Mouse (Mus musculus): ENCODE results near the gene Spryd7. TPM values are rescaled to one million over a fixed set of nuclear protein-coding genes. Genes with fewer than 3 reads are reported as not detected.
"Not testable (repeated sequence)": the region's sequence is repeated elsewhere in the genome, so short reads cannot be mapped to it uniquely, and the experiment has no call there.

Spryd7 gene
- total RNA-seq (2015) (12.0 and 13.4 TPM in 2 replicates), total RNA-seq (2017) (11.7 and 11.9 TPM in 2 replicates)

- ATAC-seq (replicated peaks; ENCODE audit: poor library complexity) = peak; percentile 91
Measured at GRCm38 (mm10) chr14:61556289-61557147, at the start of gene Spryd7. TSS of gene Spryd7 (minus strand) at chr14:61556886.

DNA sequence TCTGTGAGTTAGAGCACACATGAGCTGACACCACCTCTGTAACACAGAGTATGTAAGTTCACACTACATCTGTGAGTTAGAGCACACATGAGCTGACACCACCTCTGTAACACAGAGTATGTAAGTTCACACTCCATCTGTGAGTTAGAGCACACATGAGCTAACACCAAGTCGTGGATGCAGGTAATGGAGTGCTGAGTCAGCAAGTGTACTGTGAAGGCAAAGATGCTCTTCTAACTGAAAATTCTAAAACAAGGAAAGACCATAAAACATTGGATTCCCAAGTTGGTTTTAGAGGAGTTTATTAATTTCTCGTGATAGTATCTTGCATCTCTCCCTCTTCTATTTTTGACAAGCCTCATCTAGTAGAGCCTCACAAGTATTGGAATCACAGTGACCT lies 49.4 kb upstream of the Spryd7 start:
- not testable (repeated sequence) for ATAC-seq (replicated peaks; ENCODE audit: poor library complexity)

GRCm38 (mm10) chr14:61604081-61604480 lies 47.4 kb upstream of the Spryd7 start:
- ATAC-seq (replicated peaks; ENCODE audit: poor library complexity) = no peak

DNA sequence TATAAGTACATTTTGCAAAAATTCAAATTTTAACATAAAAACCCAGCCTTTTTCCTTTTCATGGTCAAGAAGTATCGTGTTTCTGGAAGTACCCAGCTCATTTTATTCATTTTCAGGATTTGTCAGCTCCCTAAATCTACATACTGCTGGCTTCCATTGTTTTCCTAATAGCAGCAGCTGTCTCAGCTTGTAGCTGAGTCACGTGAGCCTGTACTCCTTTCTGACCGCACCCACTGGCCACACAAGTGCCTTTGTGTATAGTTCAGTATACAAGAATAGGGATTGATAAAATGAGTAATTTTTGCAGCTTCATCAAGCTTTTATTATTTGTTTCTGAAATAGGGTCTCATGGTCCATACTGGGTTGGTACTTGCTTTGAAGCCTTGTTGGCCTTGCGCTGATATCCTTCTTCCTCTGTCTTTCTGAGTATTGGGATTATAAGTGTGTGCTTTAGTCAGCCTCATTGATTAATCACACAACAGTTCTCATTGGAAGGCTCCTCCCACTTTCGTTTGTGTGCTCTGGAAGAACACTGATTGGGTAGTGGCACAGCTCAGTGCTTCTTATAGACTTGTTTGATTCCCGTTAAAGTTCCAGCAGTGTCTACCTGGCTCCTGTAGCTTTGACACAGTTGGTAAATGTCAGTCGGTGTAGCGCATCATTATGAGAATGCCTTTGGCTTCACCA lies 46.5 kb upstream of the Spryd7 start:
- ATAC-seq (replicated peaks; ENCODE audit: poor library complexity) = no peak

DNA sequence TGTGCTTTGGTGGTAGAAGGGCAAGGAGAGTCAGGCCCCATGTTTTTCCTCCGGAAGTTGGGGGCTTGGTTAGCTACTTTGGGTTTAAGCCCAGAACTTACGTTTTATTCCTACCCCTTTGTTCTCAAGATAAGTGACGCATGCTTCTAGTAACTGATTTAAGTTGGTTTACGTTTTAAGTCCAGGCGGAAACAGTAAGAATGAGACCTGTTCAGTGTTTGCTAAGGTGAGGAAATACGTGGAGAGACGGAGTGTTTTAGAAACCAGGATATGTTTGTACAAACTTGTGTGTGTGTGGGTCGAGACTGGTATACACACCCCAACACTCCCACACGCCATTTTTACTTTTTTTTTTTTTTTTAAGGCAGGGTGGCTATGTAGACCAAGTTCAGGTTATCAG lies 44.7 kb upstream of the Spryd7 start:
- ATAC-seq (replicated peaks; ENCODE audit: poor library complexity) = no peak

DNA sequence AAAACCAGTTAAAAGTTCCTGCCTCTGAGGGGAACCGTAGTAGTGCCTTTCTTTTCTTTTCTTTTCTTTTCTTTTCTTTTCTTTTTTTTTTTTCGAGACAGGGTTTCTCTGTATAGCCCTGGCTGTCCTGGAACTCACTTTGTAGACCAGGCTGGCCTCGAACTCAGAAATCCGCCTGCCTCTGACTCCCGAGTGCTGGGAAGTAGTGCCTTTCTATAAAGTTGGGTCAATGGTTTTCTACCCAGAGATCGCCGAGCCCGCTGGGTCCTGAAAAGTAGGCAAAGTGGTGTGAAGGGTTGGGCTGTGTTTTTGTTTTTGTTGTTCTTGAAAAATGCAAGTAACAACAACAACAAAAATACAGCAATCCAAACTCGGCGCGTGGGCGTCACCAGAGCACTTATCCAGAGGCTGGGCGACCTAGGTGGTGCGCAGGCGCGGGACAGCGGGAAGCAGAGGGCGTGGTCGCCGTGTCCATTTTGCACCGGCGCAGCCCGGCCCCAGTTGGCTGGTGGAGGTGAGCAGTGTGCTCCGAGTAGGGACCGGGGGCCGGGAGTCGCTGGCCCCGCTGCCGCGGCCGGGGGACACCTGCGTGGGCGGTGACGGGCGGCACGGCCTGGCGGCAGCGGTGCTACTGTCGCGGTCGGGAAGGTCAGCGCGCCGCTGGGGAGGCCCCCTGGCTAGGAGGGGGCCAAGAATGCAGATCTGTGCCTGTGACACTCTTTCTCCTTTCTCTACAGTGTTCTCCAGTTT lies 42.5 kb upstream of the Spryd7 start:
- peak; percentile 97 for ATAC-seq (replicated peaks; ENCODE audit: poor library complexity)

- ATAC-seq (replicated peaks; ENCODE audit: poor library complexity) = peak; percentile 61
Measured at GRCm38 (mm10) chr14:61597968-61598367, 41.3 kb upstream of the Spryd7 start, which contains the start of gene Trim13. TSS of gene Trim13 (plus strand) at chr14:61598247.

- no peak for ATAC-seq (replicated peaks; ENCODE audit: poor library complexity)
Measured at GRCm38 (mm10) chr14:61596719-61597426, 40.2 kb upstream of the Spryd7 start.

- peak; percentile 97 for ATAC-seq (replicated peaks; ENCODE audit: poor library complexity)
Measured at GRCm38 (mm10) chr14:61589288-61590065, 32.8 kb upstream of the Spryd7 start.

DNA sequence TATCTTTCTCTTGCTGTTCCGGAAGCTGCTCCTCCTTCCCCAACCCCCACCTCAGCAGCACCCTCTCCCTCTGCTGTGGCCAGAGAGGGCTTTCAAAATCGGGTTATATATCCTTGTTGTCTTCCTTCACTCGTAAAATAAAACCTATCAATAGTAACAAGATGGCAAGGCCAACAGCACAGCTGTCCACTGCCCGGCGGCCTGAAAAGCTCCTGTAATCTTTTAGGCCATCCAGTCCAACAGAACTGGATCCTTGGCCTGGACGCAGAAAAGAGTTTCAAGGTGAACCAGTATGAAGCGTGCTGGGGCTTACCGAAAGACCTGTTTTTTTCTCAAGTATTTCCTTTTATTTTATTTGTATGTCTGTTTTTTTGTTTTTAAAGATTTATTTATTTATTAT lies 19.3 kb upstream of the Spryd7 start:
- no peak for ATAC-seq (replicated peaks; ENCODE audit: poor library complexity)

GRCm38 (mm10) chr14:61575066-61575465 lies 18.4 kb upstream of the Spryd7 start:
- no peak for ATAC-seq (replicated peaks; ENCODE audit: poor library complexity)

GRCm38 (mm10) chr14:61572131-61572530 lies 15.4 kb upstream of the Spryd7 start:
- ATAC-seq (replicated peaks; ENCODE audit: poor library complexity) = no peak

DNA sequence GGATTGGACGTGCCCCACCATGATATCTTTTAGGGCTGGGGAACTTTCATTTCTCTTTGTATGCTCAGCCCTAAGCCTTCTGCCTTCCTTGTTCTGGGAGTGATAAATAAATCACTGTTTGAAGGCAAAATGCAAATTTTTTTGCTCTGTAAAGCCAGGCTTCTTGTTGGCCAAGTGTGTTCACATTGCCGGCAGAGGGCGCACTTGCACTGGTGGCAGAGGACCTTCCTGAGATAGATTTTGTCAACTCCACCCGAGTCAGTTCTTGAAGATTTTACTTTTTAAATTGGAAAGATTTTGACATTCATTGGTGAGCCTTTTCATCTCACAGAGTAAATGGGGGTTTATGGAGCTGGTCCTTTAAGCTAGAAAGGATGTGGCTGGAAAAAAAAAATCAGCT lies 14.7 kb upstream of the Spryd7 start:
- peak; percentile 92 for ATAC-seq (replicated peaks; ENCODE audit: poor library complexity)

DNA sequence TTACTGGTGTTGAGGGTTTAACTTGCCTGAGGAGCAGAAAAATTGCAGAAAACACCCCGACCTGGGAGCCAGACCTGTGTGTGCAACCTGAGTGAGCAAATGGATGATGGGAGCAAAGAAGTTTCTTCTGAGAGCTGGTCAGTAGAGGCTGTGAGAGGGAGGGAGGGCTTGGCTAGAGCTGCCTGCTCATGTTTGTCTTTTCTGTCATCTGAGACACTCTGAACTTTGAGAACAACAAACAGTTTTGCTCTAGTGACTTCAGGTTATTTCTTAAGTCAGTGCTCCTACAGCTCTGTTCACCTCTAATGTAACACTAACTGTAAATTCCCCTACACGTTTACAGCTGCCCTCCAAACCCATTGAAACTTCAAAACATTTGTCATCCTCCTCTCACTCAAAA lies 12.7 kb upstream of the Spryd7 start:
- ATAC-seq (replicated peaks; ENCODE audit: poor library complexity) = no peak

DNA sequence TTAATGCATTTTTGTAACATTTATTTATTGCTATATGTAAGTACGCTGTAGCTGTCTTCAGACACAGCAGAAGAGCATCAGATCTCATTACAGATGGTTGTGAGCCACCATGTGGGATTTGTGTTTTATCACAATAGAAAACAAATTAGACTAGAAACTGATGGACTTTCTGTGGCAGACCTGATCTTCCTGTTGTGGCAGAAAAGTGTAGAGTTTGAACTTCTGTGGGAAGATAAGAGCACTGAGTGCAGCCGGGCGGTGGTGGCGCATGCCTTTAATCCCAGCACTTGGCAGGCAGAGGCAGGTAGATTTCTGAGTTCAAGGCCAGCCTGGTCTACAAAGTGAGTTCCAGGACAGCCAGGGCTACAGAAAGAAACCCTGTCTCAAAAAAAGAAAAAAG lies 9.5 kb upstream of the Spryd7 start:
- not testable (repeated sequence) for ATAC-seq (replicated peaks; ENCODE audit: poor library complexity)

- ATAC-seq (replicated peaks; ENCODE audit: poor library complexity) = no peak
Measured at GRCm38 (mm10) chr14:61559856-61560255, 3.2 kb upstream of the Spryd7 start.

DNA sequence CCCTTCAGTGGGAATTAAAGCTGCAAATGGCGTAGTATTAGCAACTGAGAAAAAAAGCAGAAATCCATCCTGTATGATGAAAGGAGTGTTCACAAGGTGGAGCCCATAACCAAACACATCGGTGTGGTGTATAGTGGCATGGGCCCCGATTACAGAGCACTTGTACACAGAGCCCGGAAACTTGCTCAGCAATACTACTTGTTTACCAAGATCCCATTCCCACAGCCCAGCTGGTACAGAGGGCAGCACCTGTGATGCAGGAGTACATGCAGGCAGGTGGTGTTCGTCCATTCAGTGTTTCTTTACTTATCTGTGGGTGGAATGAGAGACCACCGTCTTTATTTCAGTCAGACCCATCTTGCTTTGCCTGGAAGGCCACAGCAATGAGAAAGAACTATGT lies 2.2 kb upstream of the Spryd7 start:
- no peak for ATAC-seq (replicated peaks; ENCODE audit: poor library complexity)

GRCm38 (mm10) chr14:61555931-61556288 lies 776 bp downstream of the Spryd7 start:
- ATAC-seq (replicated peaks; ENCODE audit: poor library complexity) = no peak

DNA sequence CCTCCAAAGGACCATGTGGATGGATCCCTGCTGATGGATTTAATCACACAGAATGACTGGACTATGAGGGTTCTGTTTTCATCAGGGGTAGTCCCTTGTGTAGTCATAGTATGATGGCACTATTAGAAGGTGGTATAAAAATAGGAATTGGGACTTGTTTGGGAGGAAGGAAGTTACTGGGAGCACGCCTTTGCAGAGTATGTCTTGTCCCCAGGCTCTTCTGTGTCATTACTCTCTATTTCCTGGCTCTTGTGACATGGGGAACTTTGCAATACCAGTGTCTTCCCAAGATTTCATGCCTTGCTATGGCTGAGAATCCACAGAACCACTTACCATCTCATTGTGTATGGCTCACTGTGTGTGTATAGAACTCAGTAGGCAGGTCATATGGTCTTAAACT lies 8.1 kb downstream of the Spryd7 start:
- ATAC-seq (replicated peaks; ENCODE audit: poor library complexity) = no peak

DNA sequence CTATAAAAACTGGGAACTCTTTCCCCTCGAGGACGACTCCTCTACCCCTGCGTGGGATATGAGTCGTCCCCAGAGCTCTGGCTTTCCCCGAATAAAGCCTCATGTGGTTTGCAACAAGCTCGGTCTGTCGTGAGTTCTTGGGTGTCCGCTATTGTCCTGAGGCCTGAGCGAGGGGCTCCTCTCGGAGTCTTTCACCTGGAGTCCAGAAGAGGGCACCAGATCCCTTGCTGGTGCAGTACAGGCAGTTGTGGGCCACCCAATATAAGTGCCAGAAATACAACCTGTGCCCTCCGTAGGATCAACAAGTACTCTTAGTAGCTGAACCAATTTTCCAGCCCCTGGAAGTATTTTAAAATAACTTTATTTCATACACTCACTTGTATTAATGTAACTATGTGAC lies 18.9 kb downstream of the Spryd7 start:
- ATAC-seq (replicated peaks; ENCODE audit: poor library complexity) = peak; percentile 55; the same call in 1 of the 2 replicates
